8 mouse cellular contexts compared by ENCODE assay signal in genomic region chr17:48410299-48410785, GRCm38 (mm10). TPM values are rescaled to one million over a fixed set of nuclear protein-coding genes. Genes with fewer than 3 reads are reported as not detected.
A peak's percentile ranks its signal among the peaks of the same experiment; 100 is the strongest.
DNase-seq lines count a peak whose midpoint lies in the region; ATAC-seq and TF ChIP-seq lines count a peak whose summit lies in the region.

No protein-coding gene starts in this region.

- H3K4me1 ChIP-seq in kidney, adult 2 months (ENCODE audit: control insufficient read depth, insufficient read depth, low read length): peaks cover 3% of the 10 kb centered on the region; the same call in 1 of the 2 replicates
- peaks cover 30% of the 10 kb centered on the region for H3K4me1 ChIP-seq in heart, embryonic 15.5 days (replicated peaks)
- peaks cover 34% of the 10 kb centered on the region for H3K4me1 ChIP-seq in liver, postnatal 0 days (ENCODE audit: insufficient read depth)

- peak overlapping the region; percentile 78 for H3K4me3 ChIP-seq in kidney, adult 2 months (ENCODE audit: insufficient read depth, low read depth, low read length)
- peak overlapping the region; percentile 66 for H3K4me3 ChIP-seq in heart, embryonic 15.5 days
- H3K4me3 ChIP-seq in liver, postnatal 0 days (ENCODE audit: low read depth, low read length): peak overlapping the region; percentile 94

- H3K36me3 ChIP-seq in kidney, adult 2 months (ENCODE audit: control insufficient read depth, insufficient read depth, low read length): peaks cover 1% of the 10 kb centered on the region; the same call in 1 of the 2 replicates
- H3K36me3 ChIP-seq in heart, embryonic 15.5 days: peaks cover 16% of the 10 kb centered on the region; the same call in 1 of the 2 replicates
- H3K36me3 ChIP-seq in liver, postnatal 0 days (replicated peaks; ENCODE audit: insufficient read depth, low read length): peaks cover 33% of the 10 kb centered on the region

- no peak for ATAC-seq in heart, embryonic 15.5 days (replicated peaks; ENCODE audit: insufficient number of reproducible peaks, insufficient read depth, low FRiP score, low read depth)
- no peak for ATAC-seq in liver, postnatal 0 days

- H3K27me3 ChIP-seq in kidney, adult 2 months (replicated peaks; ENCODE audit: control insufficient read depth, insufficient read depth, low read length): no peaks in the 10 kb centered on the region
- no peaks in the 10 kb centered on the region for H3K27me3 ChIP-seq in heart, embryonic 15.5 days
- no peaks in the 10 kb centered on the region for H3K27me3 ChIP-seq in liver, postnatal 0 days (ENCODE audit: insufficient read depth, low read length)

- no peak for DNase-seq in kidney, adult 2 months
- no peak for DNase-seq in kidney, postnatal 4 days
- DNase-seq in adipocyte (ENCODE audit: low spot score): peak; percentile 70
- DNase-seq in liver, postnatal 0 days: no peak
- DNase-seq in adrenal gland, postnatal 36 days: no peak
- no peak for DNase-seq in adrenal gland, adult 8-10 months
- DNase-seq in natural killer cell, adult 2 months (ENCODE audit: low spot score in 2 of 2): no peak

- H3K27ac ChIP-seq in kidney, adult 2 months (ENCODE audit: insufficient read depth, low read depth, low read length): peak overlapping the region; percentile 85
- H3K27ac ChIP-seq in heart, embryonic 15.5 days: peak overlapping the region; percentile 98
- H3K27ac ChIP-seq in liver, postnatal 0 days (ENCODE audit: low read depth): peak overlapping the region; percentile 100

- under 1% methylated on average over 13 of the region's 13 CpGs for WGBS in kidney, adult 2 months
- WGBS in heart, embryonic 15.5 days: 1% methylated on average over 13 of the region's 13 CpGs
- WGBS in liver, postnatal 0 days (ENCODE audit: insufficient replicate concordance): under 1% methylated on average over 13 of the region's 13 CpGs

- TF ChIP-seq CTCF in kidney, adult 2 months (conservative IDR thresholded peaks at IDR 0.05; ENCODE audit: insufficient read depth, insufficient read length, low read depth, low read length): no peak
- no peak for TF ChIP-seq CTCF in liver, postnatal 0 days (IDR thresholded peaks at IDR 0.05; ENCODE audit: low read depth)

- H3K4me2 ChIP-seq in heart, embryonic 15.5 days: peak overlapping the region; percentile 84
- H3K4me2 ChIP-seq in liver, postnatal 0 days (ENCODE audit: low read depth, low read length): peak overlapping the region; percentile 66

- TF ChIP-seq POLR2A in kidney, adult 2 months (IDR thresholded peaks at IDR 0.05; ENCODE audit: low read depth, low read length): no peak

- peak overlapping the region; percentile 75 for H3K9ac ChIP-seq in heart, embryonic 15.5 days
- peak overlapping the region; percentile 78 for H3K9ac ChIP-seq in liver, postnatal 0 days (replicated peaks)

- no peak for TF ChIP-seq EP300 in liver, postnatal 0 days (IDR thresholded peaks at IDR 0.05; ENCODE audit: low read depth)

- no peaks in the 10 kb centered on the region for H3K9me3 ChIP-seq in heart, embryonic 15.5 days (replicated peaks)
- H3K9me3 ChIP-seq in liver, postnatal 0 days (ENCODE audit: low read length): no peaks in the 10 kb centered on the region

RNA-seq across cellular contexts. Expression of gene Oard1, which starts 0.5 kb away (rescaled TPM):
- polyA plus RNA-seq in kidney, adult 2 months (2012; rRNA removed): 18.2 and 25.8 TPM in 2 replicates
- 33.5 and 40.2 TPM in 2 replicates for polyA plus RNA-seq in heart, embryonic 15.5 days (2015; fragmentation: Nextera tagmentation; extraction: Ambion mirVana)
- 29.7 and 30.1 TPM in 2 replicates for polyA plus RNA-seq in liver, postnatal 0 days (2015; fragmentation: Nextera tagmentation; extraction: Ambion mirVana)
- total RNA-seq in adrenal gland, postnatal 36 days (2021): 10 to 100 TPM; 14.0 to 23.8 TPM
- total RNA-seq in adrenal gland, adult 8-10 months (2022): 10 to 100 TPM; 21.6 to 27.2 (median 25.7) TPM

RNA-seq across cellular contexts. Expression of gene Nfya, which starts 0.6 kb away (rescaled TPM):
- polyA plus RNA-seq in kidney, adult 2 months (2012; rRNA removed): 45.8 and 46.2 TPM in 2 replicates
- 8.9 and 10.5 TPM in 2 replicates for polyA plus RNA-seq in heart, embryonic 15.5 days (2015; fragmentation: Nextera tagmentation; extraction: Ambion mirVana)
- 3.2 and 3.7 TPM in 2 replicates for polyA plus RNA-seq in liver, postnatal 0 days (2015; fragmentation: Nextera tagmentation; extraction: Ambion mirVana)
- 10 to 100 TPM; 31.0 to 39.9 TPM for total RNA-seq in adrenal gland, postnatal 36 days (2021)
- 10 to 100 TPM; 33.2 to 45.6 (median 40.9) TPM for total RNA-seq in adrenal gland, adult 8-10 months (2022)

RNA-seq across cellular contexts. Expression of gene Apobec2, which starts 22.4 kb away (rescaled TPM):
- 2.0 and 6.0 TPM in 2 replicates for polyA plus RNA-seq in kidney, adult 2 months (2012; rRNA removed)
- polyA plus RNA-seq in heart, embryonic 15.5 days (2015; fragmentation: Nextera tagmentation; extraction: Ambion mirVana): 177 and 212 TPM in 2 replicates
- 0.25 and 3.6 TPM in 2 replicates for polyA plus RNA-seq in liver, postnatal 0 days (2015; fragmentation: Nextera tagmentation; extraction: Ambion mirVana)
- 1 to 10 TPM; 1.3 to 1.9 TPM for total RNA-seq in adrenal gland, postnatal 36 days (2021)
- 1 to 10 TPM in 3 of 4 experiments, under 1 TPM in 1; 0.98 to 2.5 (median 2.0) TPM for total RNA-seq in adrenal gland, adult 8-10 months (2022)

RNA-seq across cellular contexts. Expression of gene Tspo2, which starts 41.0 kb away (rescaled TPM):
- 0.41 and 0.53 TPM in 2 replicates for polyA plus RNA-seq in kidney, adult 2 months (2012; rRNA removed)
- polyA plus RNA-seq in heart, embryonic 15.5 days (2015; fragmentation: Nextera tagmentation; extraction: Ambion mirVana): 7.7 and 8.3 TPM in 2 replicates
- 61.1 and 65.2 TPM in 2 replicates for polyA plus RNA-seq in liver, postnatal 0 days (2015; fragmentation: Nextera tagmentation; extraction: Ambion mirVana)
- not detected for total RNA-seq in adrenal gland, postnatal 36 days (2021)
- total RNA-seq in adrenal gland, adult 8-10 months (2022): under 1 TPM in 1 of 4 experiments, not detected in 3; 0.89 TPM

RNA-seq across cellular contexts. Expression of gene Unc5cl, which starts 44.4 kb away (rescaled TPM):
- polyA plus RNA-seq in kidney, adult 2 months (2012; rRNA removed): 0.26 and 0.58 TPM in 2 replicates
- polyA plus RNA-seq in heart, embryonic 15.5 days (2015; fragmentation: Nextera tagmentation; extraction: Ambion mirVana): 0.33 and 0.84 TPM in 2 replicates
- 0.68 and 0.92 TPM in 2 replicates for polyA plus RNA-seq in liver, postnatal 0 days (2015; fragmentation: Nextera tagmentation; extraction: Ambion mirVana)
- not detected for total RNA-seq in adrenal gland, postnatal 36 days (2021)
- total RNA-seq in adrenal gland, adult 8-10 months (2022): not detected

Comparison
In these comparisons a context has a peak if more than half of its experiments do, and no peak if none do; other contexts are left out.
1. RNA of gene Apobec2, which starts 22.4 kb away (polyA plus RNA-seq): 177 to 212 TPM in heart, embryonic 15.5 days; 2.0 to 6.0 TPM in kidney, adult 2 months and 0.25 to 3.6 TPM in liver, postnatal 0 days; every median in the first group is over 10 times any median in the second.
2. Peak in every context shown above with its lines, with median percentiles within 50 percentile points of each other: H3K27ac ChIP-seq and H3K4me3 ChIP-seq.